Mouse (Mus musculus) heart, postnatal 0 days (tissue): ENCODE measurements at regions not wholly inside any gene's neighbourhood (a gene's known extent, or its start where the extent isn't known, plus 50 kb on each side); places are given as distances from the start of the nearest gene placed in this dataset.
A peak's percentile ranks its signal among the peaks of the same experiment; 100 is the strongest.

ENCODE experiments used
- CTCF ChIP-seq: IDR thresholded peaks from 2 replicates; pipeline ENCODE4 v1.5.1; 2016; ENCODE audit warnings: antibody characterized with exemption, control low read depth, low read depth
- EP300 ChIP-seq: IDR thresholded peaks from 2 replicates; pipeline ENCODE4 v1.6.1; 2016; ENCODE audit warnings: antibody characterized with exemption, low read depth

DNA sequence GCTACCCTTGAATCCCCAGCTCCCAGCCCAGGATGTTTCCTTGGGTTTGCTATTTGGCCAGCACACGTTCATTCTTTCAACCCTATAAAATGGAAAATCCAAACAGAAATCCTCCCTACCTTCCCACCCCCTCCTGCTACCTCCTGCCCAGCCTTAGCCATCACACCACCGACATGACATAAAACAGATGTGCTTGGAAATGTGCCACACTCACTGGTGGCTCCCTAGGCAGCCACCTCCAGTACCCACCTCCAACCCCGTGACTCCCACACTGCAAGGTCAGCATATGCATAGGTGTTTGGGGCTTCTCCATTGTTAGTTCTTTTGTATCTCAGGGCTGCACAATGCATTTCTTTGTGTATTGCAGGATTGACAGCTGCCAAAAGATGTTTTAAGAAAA is 327.2 kb downstream of the Insig2 start:
- no peak for TF ChIP-seq CTCF
- 0 out of 2 replicates have a peak, but pooled peaks have one; percentile 38 for TF ChIP-seq EP300
